Mouse (Mus musculus): Measurements from ENCODE around the gene Nsmce1.
A peak's percentile ranks its signal among the peaks of the same experiment; 100 is the strongest.
"Not testable (repeated sequence)": the region's sequence is repeated elsewhere in the genome, so short reads cannot be mapped to it uniquely, and the experiment has no call there.

Gene Nsmce1

GRCm38 (mm10) chr7:125433874-125434273 is 57.5 kb downstream of the Nsmce1 start:
- DNase-seq, result no peak

- DNase-seq, result no peak
Measured at GRCm38 (mm10) chr7:125430170-125430842, 61.1 kb downstream of the Nsmce1 start.

GRCm38 (mm10) chr7:125428816-125429500 is 62.4 kb downstream of the Nsmce1 start:
- not testable (repeated sequence) for DNase-seq

- no peak for DNase-seq
Measured at GRCm38 (mm10) chr7:125428381-125428780, 63.0 kb downstream of the Nsmce1 start.

GRCm38 (mm10) chr7:125427492-125428090 is 63.8 kb downstream of the Nsmce1 start:
- DNase-seq, result peak; percentile 86 to 91

- no peak for DNase-seq
Measured at GRCm38 (mm10) chr7:125423056-125423455, 68.3 kb downstream of the Nsmce1 start.

- DNase-seq, result no peak
Measured at GRCm38 (mm10) chr7:125421911-125422310, 69.5 kb downstream of the Nsmce1 start.

GRCm38 (mm10) chr7:125420190-125420589 is 71.2 kb downstream of the Nsmce1 start:
- DNase-seq, result peak; percentile 39 to 53

- no peak for DNase-seq
Measured at GRCm38 (mm10) chr7:125418413-125418812, 73.0 kb downstream of the Nsmce1 start.
